Mouse (Mus musculus): ENCODE results near the gene Sphk1.
"Not testable (repeated sequence)": the region's sequence is repeated elsewhere in the genome, so short reads cannot be mapped to it uniquely, and the experiment has no call there.

Gene Sphk1

GRCm38 (mm10) chr11:116530187-116531147 is at the start of gene Sphk1:
Sphk1 (plus strand) TSS chr11:116530925.
- DNase-seq (ENCODE audit: low read depth) = no peak

GRCm38 (mm10) chr11:116480975-116481374 is 49.8 kb upstream of the Sphk1 start:
- no peak for DNase-seq (ENCODE audit: low read depth)

- no peak for DNase-seq (ENCODE audit: low read depth)
Observed at GRCm38 (mm10) chr11:116481776-116482175, 48.9 kb upstream of the Sphk1 start.

GRCm38 (mm10) chr11:116484261-116484660 is 46.5 kb upstream of the Sphk1 start:
- no peak for DNase-seq (ENCODE audit: low read depth)

- DNase-seq (ENCODE audit: low read depth) = no peak
Observed at GRCm38 (mm10) chr11:116488207-116488606, 42.5 kb upstream of the Sphk1 start.

- DNase-seq (ENCODE audit: low read depth) = no peak
Observed at GRCm38 (mm10) chr11:116488693-116489375, 41.9 kb upstream of the Sphk1 start.

GRCm38 (mm10) chr11:116489771-116490231 is 40.9 kb upstream of the Sphk1 start:
- no peak for DNase-seq (ENCODE audit: low read depth)

GRCm38 (mm10) chr11:116490232-116491107 is 40.3 kb upstream of the Sphk1 start:
- peak; percentile 81 for DNase-seq (ENCODE audit: low read depth)

GRCm38 (mm10) chr11:116491338-116491737 is 39.4 kb upstream of the Sphk1 start:
- DNase-seq (ENCODE audit: low read depth) = no peak

GRCm38 (mm10) chr11:116492507-116492906 is 38.2 kb upstream of the Sphk1 start:
- not testable (repeated sequence) for DNase-seq (ENCODE audit: low read depth)

- DNase-seq (ENCODE audit: low read depth) = no peak
Observed at GRCm38 (mm10) chr11:116493191-116493590, 37.5 kb upstream of the Sphk1 start.

GRCm38 (mm10) chr11:116493795-116494252 is 36.9 kb upstream of the Sphk1 start, which contains the start of gene Prpsap1:
Prpsap1 (minus strand) TSS chr11:116494202.
- no peak for DNase-seq (ENCODE audit: low read depth)

GRCm38 (mm10) chr11:116494474-116495174 is 36.1 kb upstream of the Sphk1 start:
- DNase-seq (ENCODE audit: low read depth) = no peak

- DNase-seq (ENCODE audit: low read depth) = no peak
Observed at GRCm38 (mm10) chr11:116497313-116497712, 33.4 kb upstream of the Sphk1 start.

GRCm38 (mm10) chr11:116498596-116498995 is 32.1 kb upstream of the Sphk1 start:
- no peak for DNase-seq (ENCODE audit: low read depth)

GRCm38 (mm10) chr11:116499018-116499417 is 31.7 kb upstream of the Sphk1 start:
- DNase-seq (ENCODE audit: low read depth) = no peak

- DNase-seq (ENCODE audit: low read depth) = peak; percentile 71
Observed at GRCm38 (mm10) chr11:116501005-116501746, 29.5 kb upstream of the Sphk1 start.

GRCm38 (mm10) chr11:116504516-116504915 is 26.2 kb upstream of the Sphk1 start:
- no peak for DNase-seq (ENCODE audit: low read depth)

- DNase-seq (ENCODE audit: low read depth) = no peak
Observed at GRCm38 (mm10) chr11:116505573-116505972, 25.2 kb upstream of the Sphk1 start.

GRCm38 (mm10) chr11:116506151-116506875 is 24.4 kb upstream of the Sphk1 start:
- peak; percentile 75 for DNase-seq (ENCODE audit: low read depth)
